Mouse (Mus musculus) intestine, embryonic 15.5 days (tissue): ENCODE measurements around the gene Gm10972. TPM values are rescaled to one million over a fixed set of nuclear protein-coding genes. Genes with fewer than 3 reads are reported as not detected.
"Not testable (repeated sequence)": the region's sequence is repeated elsewhere in the genome, so short reads cannot be mapped to it uniquely, and the experiment has no call there.

ENCODE experiments used
- ATAC-seq: fragments of 200-750 bp; cut with Nextera tagmentation; 2 replicates; pipeline ENCODE4 v1.8.0; 2017; ENCODE audit warnings: moderate TSS enrichment, moderate library complexity
- H3K27ac ChIP-seq: fragments of 300-500 bp; sonication (generic); 2 replicates; pipeline ENCODE4 v1.5.1; 2015; ENCODE audit warnings: mild to moderate bottlenecking, inconsistent platforms
- H3K27me3 ChIP-seq: fragments of 300-500 bp; sonication (generic); replicated peaks from 2 replicates; pipeline ENCODE4 v1.6.1; 2015; ENCODE audit warnings: inconsistent platforms
- H3K36me3 ChIP-seq: fragments of 300-500 bp; sonication (generic); 2 replicates; pipeline ENCODE4 v1.6.1; 2015; ENCODE audit warnings: inconsistent platforms
- H3K4me1 ChIP-seq: fragments of 300-500 bp; sonication (generic); replicated peaks from 2 replicates; pipeline ENCODE4 v1.6.1; 2015; ENCODE audit warnings: inconsistent platforms
- H3K4me2 ChIP-seq: fragments of 300-500 bp; sonication (generic); replicated peaks from 2 replicates; pipeline ENCODE4 v1.6.1; 2015; ENCODE audit warnings: mild to moderate bottlenecking, inconsistent platforms
- H3K4me3 ChIP-seq: fragments of 300-500 bp; sonication (generic); replicated peaks from 2 replicates; pipeline ENCODE4 v1.5.1; 2015; ENCODE audit warnings: inconsistent platforms
- H3K9ac ChIP-seq: fragments of 300-500 bp; sonication (generic); 2 replicates; pipeline ENCODE4 v1.6.1; 2015; ENCODE audit warnings: inconsistent platforms
- H3K9me3 ChIP-seq: fragments of 300-500 bp; sonication (generic); 2 replicates; pipeline ENCODE4 v1.6.1; 2016; ENCODE audit warnings: inconsistent platforms
- WGBS: fragments of 180-500 bp; shearing (Covaris S2); methylation state at CpG from one replicate; pipeline ENCODE4 v1.1.7; 2015; 5-methylcytosine and 5-hydroxymethylcytosine counted together
- polyA plus RNA-seq: library from polyadenylated mRNA; unstranded; fragments of >200 nt; fragmentation: Nextera tagmentation; extraction: Ambion mirVana; gene quantifications from 2 replicates; pipeline ENCODE4 v1.2.1, GENCODE M21; 2015

The Gm10972 gene
- polyA plus RNA-seq, 1 experiment from 2014 or later: not detected

GRCm38 (mm10) chr3:94691694-94692093, 48.8 kb downstream of the Gm10972 start:
- not testable (repeated sequence) for H3K4me3 ChIP-seq, H3K36me3 ChIP-seq, H3K27me3 ChIP-seq, ATAC-seq, H3K9ac ChIP-seq, H3K9me3 ChIP-seq, H3K4me1 ChIP-seq, H3K4me2 ChIP-seq, H3K27ac ChIP-seq
- 92% methylated on average over 4 of the region's 4 CpGs for WGBS

Other genes starting within 250 kb of the Gm10972 start
- 0.41 and 0.58 TPM in 2 replicates for gene Lingo4, start 244.6 kb upstream of the Gm10972 start, polyA plus RNA-seq
- 11.5 and 11.9 TPM in 2 replicates for gene Tdrkh, start 229.8 kb upstream of the Gm10972 start, polyA plus RNA-seq
- gene Mrpl9, start 199.8 kb upstream of the Gm10972 start, polyA plus RNA-seq: 69.3 TPM in 2 replicates
- 0.36 and 0.48 TPM in 2 replicates for gene Oaz3, start 199.2 kb upstream of the Gm10972 start, polyA plus RNA-seq
- gene Celf3, start 164.8 kb upstream of the Gm10972 start, polyA plus RNA-seq: 26.0 and 28.1 TPM in 2 replicates
- gene Riiad1, start 162.8 kb upstream of the Gm10972 start, polyA plus RNA-seq: 5.5 and 5.6 TPM in 2 replicates
- gene Snx27, start 60.4 kb upstream of the Gm10972 start, polyA plus RNA-seq: 35.5 and 36.2 TPM in 2 replicates
- 10.2 and 11.6 TPM in 2 replicates for gene Tuft1, start 15.8 kb downstream of the Gm10972 start, polyA plus RNA-seq
- 4.0 and 5.5 TPM in 2 replicates for gene Selenbp2, start 50.4 kb downstream of the Gm10972 start, polyA plus RNA-seq
- 61.7 and 71.9 TPM in 2 replicates for gene Cgn, start 143.4 kb downstream of the Gm10972 start, polyA plus RNA-seq
- 11.6 and 12.2 TPM in 2 replicates for gene Pogz, start 194.5 kb downstream of the Gm10972 start, polyA plus RNA-seq
- 293 and 336 TPM in 2 replicates for gene Psmb4, start 243.8 kb downstream of the Gm10972 start, polyA plus RNA-seq